Mouse (Mus musculus) MEL (cell line): ENCODE measurements around the gene Pparg. TPM values are rescaled to one million over a fixed set of nuclear protein-coding genes. Genes with fewer than 3 reads are reported as not detected.

Experiments
- DNase-seq: peaks from one replicate; pipeline ENCODE4 v3.0.0; 2011; ENCODE audit warnings: low read depth, low spot score
- H3K27ac ChIP-seq: 2 replicates; pipeline ENCODE4 v1.5.1; 2012; ENCODE audit warnings: low read depth, mild to moderate bottlenecking, control low read depth, low read length, moderate library complexity; ENCODE audit not compliant: control insufficient read depth
- H3K27me3 ChIP-seq, 2 experiments: fragments of 150-350 bp in 1 of 2; sonication (generic) in 1 of 2; 2 replicates each; pipeline ENCODE4 v1.6.1; 2012; ENCODE audit warnings: low read length in 2 of 2, mild to moderate bottlenecking in 2 of 2, improper control_type of control experiment in 1 of 2, moderate library complexity in 1 of 2; ENCODE audit not compliant: insufficient read depth in 2 of 2, control insufficient read depth in 1 of 2
- H3K36me3 ChIP-seq, 2 experiments: 2 replicates each; pipeline ENCODE4 v1.6.1; 2012 to 2014; ENCODE audit warnings: low read length in 2 of 2, improper control_type of control experiment in 1 of 2, inconsistent platforms in 1 of 2, mild to moderate bottlenecking in 1 of 2; ENCODE audit not compliant: insufficient read depth in 2 of 2, control insufficient read depth in 1 of 2
- H3K4me1 ChIP-seq, 2 experiments: fragments of 150-350 bp in 1 of 2; sonication (generic) in 1 of 2; 2 replicates each; pipeline ENCODE4 v1.6.1; 2012; ENCODE audit warnings: low read length in 2 of 2, improper control_type of control experiment in 1 of 2, mild to moderate bottlenecking in 1 of 2; ENCODE audit not compliant: insufficient read depth in 2 of 2, control insufficient read depth in 1 of 2
- H3K4me3 ChIP-seq, 2 experiments: fragments of 150-350 bp in 1 of 2; sonication (generic) in 1 of 2; 2 replicates each; pipeline ENCODE4 v1.5.1; 2012; ENCODE audit warnings: low read depth in 2 of 2, low read length in 2 of 2, mild to moderate bottlenecking in 2 of 2, moderate library complexity in 2 of 2, control low read depth in 1 of 2, improper control_type of control experiment in 1 of 2; ENCODE audit not compliant: control insufficient read depth in 1 of 2, insufficient read depth in 1 of 2
- H3K79me2 ChIP-seq: 2 replicates; pipeline ENCODE4 v1.6.1; 2012; ENCODE audit warnings: mild to moderate bottlenecking, low read length, moderate library complexity; ENCODE audit not compliant: control insufficient read depth, poor library complexity, insufficient read depth
- H3K9ac ChIP-seq: 2 replicates; pipeline ENCODE4 v1.6.1; 2012; ENCODE audit warnings: low read depth, mild to moderate bottlenecking, control low read depth, low read length, moderate library complexity; ENCODE audit not compliant: control insufficient read depth, poor library complexity, severe bottlenecking
- H3K9me3 ChIP-seq: fragments of 150-350 bp; sonication (generic); replicated peaks from 2 replicates; pipeline ENCODE4 v1.6.1; 2012; ENCODE audit warnings: mild to moderate bottlenecking, low read length, improper control_type of control experiment, moderate library complexity; ENCODE audit not compliant: insufficient read depth
- CHD2 ChIP-seq: IDR thresholded peaks from 2 replicates; pipeline ENCODE4 v1.6.1; 2011; ENCODE audit warnings: low read length, improper control_type of control experiment
- E2F4 ChIP-seq: IDR thresholded peaks from 2 replicates; pipeline ENCODE4 v1.6.1; 2011; ENCODE audit warnings: low read depth, low read length, improper control_type of control experiment, borderline replicate concordance
- ELF1 ChIP-seq: IDR thresholded peaks from 2 replicates; pipeline ENCODE4 v1.6.1; 2014; ENCODE audit warnings: low read depth, mild to moderate bottlenecking, inconsistent platforms, low read length, improper control_type of control experiment, moderate library complexity
- EP300 ChIP-seq, 2 experiments: IDR thresholded peaks; 2 replicates each; pipeline ENCODE4 v1.6.1; 2011; ENCODE audit warnings: improper control_type of control experiment in 2 of 2, low read length in 2 of 2, low read depth in 1 of 2, mild to moderate bottlenecking in 1 of 2
- ETS1 ChIP-seq: IDR thresholded peaks from 2 replicates; pipeline ENCODE4 v1.6.1; 2012; ENCODE audit warnings: low read depth, mild to moderate bottlenecking, inconsistent platforms, low read length, improper control_type of control experiment, moderate library complexity
- GATA1 ChIP-seq: IDR thresholded peaks from 2 replicates; pipeline ENCODE4 v1.6.1; 2011; ENCODE audit warnings: low read depth, low read length, improper control_type of control experiment
- KAT2A ChIP-seq: conservative IDR thresholded peaks from 2 replicates; pipeline ENCODE4 v1.6.1; 2012; ENCODE audit warnings: low read depth, low read length, improper control_type of control experiment, inconsistent platforms
- MAFK ChIP-seq: IDR thresholded peaks from 2 replicates; pipeline ENCODE4 v1.6.1; 2011; ENCODE audit warnings: low read depth, mild to moderate bottlenecking, low read length, improper control_type of control experiment, borderline replicate concordance
- MEF2A ChIP-seq: IDR thresholded peaks from 2 replicates; pipeline ENCODE4 v1.6.1; 2014; ENCODE audit warnings: low read depth, mild to moderate bottlenecking, inconsistent platforms, low read length, improper control_type of control experiment; ENCODE audit not compliant: poor library complexity, insufficient replicate concordance, severe bottlenecking; ENCODE audit errors: extremely low read depth
- MXI1 ChIP-seq: IDR thresholded peaks from 2 replicates; pipeline ENCODE4 v1.6.1; 2011; ENCODE audit warnings: mild to moderate bottlenecking, low read depth, low read length, improper control_type of control experiment
- MYB ChIP-seq: IDR thresholded peaks from 2 replicates; pipeline ENCODE4 v1.6.1; 2011; ENCODE audit warnings: mild to moderate bottlenecking, low read depth, low read length, improper control_type of control experiment
- MYC ChIP-seq: IDR thresholded peaks from 2 replicates; pipeline ENCODE4 v1.6.1; 2011; ENCODE audit warnings: low read depth, mild to moderate bottlenecking, low read length, improper control_type of control experiment, moderate library complexity
- NELFE ChIP-seq: IDR thresholded peaks from 2 replicates; pipeline ENCODE4 v1.6.1; 2011; ENCODE audit warnings: low read depth, low read length, improper control_type of control experiment
- NRF1 ChIP-seq: IDR thresholded peaks from 2 replicates; pipeline ENCODE4 v1.6.1; 2014; ENCODE audit warnings: low read depth, mild to moderate bottlenecking, inconsistent platforms, low read length, improper control_type of control experiment, moderate library complexity; ENCODE audit not compliant: poor library complexity, insufficient read depth, severe bottlenecking
- POLR2AphosphoS2 ChIP-seq: IDR thresholded peaks from 2 replicates; pipeline ENCODE4 v1.6.1; 2011; ENCODE audit warnings: low read length, improper control_type of control experiment
- POLR2AphosphoS5 ChIP-seq: IDR thresholded peaks from 2 replicates; pipeline ENCODE4 v1.6.1; 2012; ENCODE audit warnings: low read depth, borderline replicate concordance, mild to moderate bottlenecking, inconsistent platforms, low read length, moderate library complexity, mixed read lengths
- RAD21 ChIP-seq: IDR thresholded peaks from 2 replicates; pipeline ENCODE4 v1.6.1; 2011; ENCODE audit warnings: mild to moderate bottlenecking, low read depth, low read length, improper control_type of control experiment
- SIN3A ChIP-seq: IDR thresholded peaks from 2 replicates; pipeline ENCODE4 v1.6.1; 2012; ENCODE audit warnings: low read length, improper control_type of control experiment, inconsistent platforms
- TBP ChIP-seq: IDR thresholded peaks from 2 replicates; pipeline ENCODE4 v1.8.0; 2011; ENCODE audit warnings: low read depth, low read length, improper control_type of control experiment
- ZKSCAN1 ChIP-seq: IDR thresholded peaks from 2 replicates; pipeline ENCODE4 v1.6.1; 2012; ENCODE audit warnings: low read depth, mild to moderate bottlenecking, inconsistent platforms, low read length, improper control_type of control experiment, moderate library complexity
- ZNF384 ChIP-seq: IDR thresholded peaks from 2 replicates; pipeline ENCODE4 v1.6.1; 2012; ENCODE audit warnings: low read depth, mild to moderate bottlenecking, inconsistent platforms, low read length, improper control_type of control experiment
- polyA plus RNA-seq, 2 experiments: library from polyadenylated mRNA; stranded (reverse) in 1 of 2; unstranded in 1 of 2; fragments of >175 nt in 1 of 2; fragments of >200 nt in 1 of 2; gene quantifications; 2 replicates each; pipeline versions ENCODE4 v1.2.1 to v1.2.4; 2012; ENCODE audit warnings: low replicate concordance in 2 of 2, low read depth in 1 of 2; ENCODE audit not compliant: insufficient read length in 2 of 2, insufficient read depth in 1 of 2, missing spikeins in 1 of 2
- total RNA-seq: library from RNA; depleted of rRNA; stranded (reverse); fragments of 300-350 nt; gene quantifications from 2 replicates; pipeline ENCODE4 v1.2.3, GENCODE M21; 2012

Gene Pparg
- total and polyA plus RNA-seq, 3 experiments = 0.08 to 0.15 TPM; not detected in 1

- DNase-seq = peak; percentile 43
- Histone ChIP-seq H3K27ac (peak overlapping the region; percentile 9; the same call in 1 of the 2 replicates), H3K4me1 (no peaks in the 10 kb centered on the region; a peak in 1 of 4 replicates), H3K36me3 (peaks cover 0 to 9% of the 10 kb centered on the region in 2 experiments; a peak in 2 of 4 replicates), H3K79me2 (no peaks in the 10 kb centered on the region), H3K9ac (no peak overlapping the region), H3K4me3 (no peak overlapping the region), H3K9me3 (no peaks in the 10 kb centered on the region), H3K27me3 (no peaks in the 10 kb centered on the region)
- TF ChIP-seq NELFE (no peak), SIN3A (no peak), E2F4 (no peak), ETS1 (no peak), MYC (no peak), ZNF384 (no peak), ZKSCAN1 (no peak), MAFK (no peak), RAD21 (no peak), ELF1 (no peak), NRF1 (no peak), TBP (no peak), MEF2A (no peak), MYB (no peak), POLR2AphosphoS2 (no peak)
These were observed 45.0 kb upstream of the Pparg start for GRCm38 (mm10) chr6:115315770-115316169.

- no peak for TF ChIP-seq GATA1
- no peak for TF ChIP-seq SIN3A
- no peak for TF ChIP-seq POLR2AphosphoS2
- no peak for TF ChIP-seq MAFK
- TF ChIP-seq E2F4 = no peak
- no peak for TF ChIP-seq KAT2A
- no peak for TF ChIP-seq MXI1
- TF ChIP-seq RAD21 = no peak
- TF ChIP-seq EP300 (IDR thresholded peaks at IDR 0.05; ENCODE audit: low read depth in 1 of 2, low read length in 2 of 2) = no peak
- TF ChIP-seq MEF2A = no peak
- TF ChIP-seq POLR2AphosphoS5 = no peak
- TF ChIP-seq MYC = no peak
- no peak for TF ChIP-seq CHD2
- Histone ChIP-seq H3K4me3 (no peak overlapping the region), H3K36me3 (peaks cover 0 to 9% of the 10 kb centered on the region in 2 experiments; a peak in 2 of 4 replicates), H3K79me2 (no peaks in the 10 kb centered on the region), H3K9ac (no peak overlapping the region), H3K27ac (no peak overlapping the region), H3K27me3 (no peaks in the 10 kb centered on the region), H3K9me3 (no peaks in the 10 kb centered on the region), H3K4me1 (no peaks in the 10 kb centered on the region; a peak in 1 of 4 replicates)
- peak; percentile 23 for DNase-seq
These were observed 43.9 kb upstream of the Pparg start for GRCm38 (mm10) chr6:115316811-115317221.
